Mouse (Mus musculus) limb, embryonic 14.5 days (tissue): Measurements from ENCODE around the gene Gm2016. TPM values are rescaled to one million over a fixed set of nuclear protein-coding genes. Genes with fewer than 3 reads are reported as not detected.
"Not testable (repeated sequence)": the region's sequence is repeated elsewhere in the genome, so short reads cannot be mapped to it uniquely, and the experiment has no call there.

Experiments
- ATAC-seq: fragments of 200-750 bp; cut with Nextera tagmentation; 2 replicates; pipeline ENCODE4 v1.8.0; 2017; ENCODE audit warnings: low read depth, moderate number of reproducible peaks, moderate TSS enrichment; ENCODE audit not compliant: low FRiP score
- DNase-seq: peaks from one replicate; pipeline ENCODE4 v3.0.0-alpha.2; 2015; ENCODE audit warnings: low spot score
- H3K27ac ChIP-seq: fragments of 300-500 bp; sonication (generic); replicated peaks from 2 replicates; pipeline ENCODE4 v1.5.1; 2014; ENCODE audit warnings: low read depth, mild to moderate bottlenecking, low read length, moderate library complexity, mixed read lengths
- H3K27me3 ChIP-seq: fragments of 300-500 bp; sonication (generic); 2 replicates; pipeline ENCODE4 v1.6.1; 2014; ENCODE audit warnings: low read length, mixed read lengths; ENCODE audit not compliant: control insufficient read depth, insufficient read depth
- H3K36me3 ChIP-seq: fragments of 300-500 bp; sonication (generic); 2 replicates; pipeline ENCODE4 v1.6.1; 2014; ENCODE audit warnings: mild to moderate bottlenecking, low read length, moderate library complexity, mixed read lengths; ENCODE audit not compliant: control insufficient read depth, insufficient read depth
- H3K4me1 ChIP-seq: fragments of 300-500 bp; sonication (generic); 2 replicates; pipeline ENCODE4 v1.6.1; 2014; ENCODE audit warnings: antibody characterized with exemption, low read length, mixed read lengths; ENCODE audit not compliant: control insufficient read depth, insufficient read depth
- H3K4me2 ChIP-seq: fragments of 300-500 bp; sonication (generic); replicated peaks from 2 replicates; pipeline ENCODE4 v1.6.1; 2014; ENCODE audit warnings: low read depth, mild to moderate bottlenecking, low read length, moderate library complexity; ENCODE audit not compliant: severe bottlenecking
- H3K4me3 ChIP-seq: fragments of 300-500 bp; sonication (generic); replicated peaks from 2 replicates; pipeline ENCODE4 v1.5.1; 2014; ENCODE audit warnings: low read length
- H3K9ac ChIP-seq: fragments of 300-500 bp; sonication (generic); 2 replicates; pipeline ENCODE4 v1.6.1; 2014; ENCODE audit warnings: mild to moderate bottlenecking, low read depth, low read length, moderate library complexity; ENCODE audit not compliant: severe bottlenecking
- H3K9me3 ChIP-seq: fragments of 300-500 bp; sonication (generic); 2 replicates; pipeline ENCODE4 v1.6.1; 2016; ENCODE audit warnings: low read length; ENCODE audit not compliant: control insufficient read depth
- WGBS: fragments of 180-500 bp; shearing (Covaris S2); extraction: QIAGEN DNeasy Blood & Tissue Kit; methylation state at CpG from one replicate; pipeline ENCODE4 v1.1.7; 2014; 5-methylcytosine and 5-hydroxymethylcytosine counted together
- polyA plus RNA-seq, 2 experiments: library from polyadenylated mRNA; depleted of rRNA in 1 of 2; stranded (reverse) in 1 of 2; unstranded in 1 of 2; fragments of >200 nt; fragmentation: Nextera tagmentation in 1 of 2; extraction: Ambion mirVana in 1 of 2; gene quantifications; 2 replicates each; pipeline versions ENCODE4 v1.2.1 to v1.2.3; 2012 to 2014

The Gm2016 gene
- polyA plus RNA-seq, 2 experiments = not detected

GRCm38 (mm10) chr12:87919721-87920120 lies 45.8 kb downstream of the Gm2016 start, which contains the start of gene Gm2035:
Gene Gm2035 (minus strand): TSS chr12:87919857.
- H3K9ac ChIP-seq, ATAC-seq, H3K4me2 ChIP-seq, H3K4me1 ChIP-seq, H3K27me3 ChIP-seq, H3K27ac ChIP-seq, H3K9me3 ChIP-seq, H3K36me3 ChIP-seq, H3K4me3 ChIP-seq, DNase-seq: not testable (repeated sequence)
- 78% methylated on average over 2 of the region's 2 CpGs for WGBS

Other genes with a start within 250 kb of the Gm2016 start
- not detected in 2 replicates for gene Gm16381, start 229.5 kb upstream of the Gm2016 start, polyA plus RNA-seq (2012; rRNA removed)
- gene Gm16381, start 229.5 kb upstream of the Gm2016 start, polyA plus RNA-seq (2014; fragmentation: Nextera tagmentation; extraction: Ambion mirVana) = not detected in 2 replicates
- not detected in 2 replicates for gene Gm21319, start 98.3 kb upstream of the Gm2016 start, polyA plus RNA-seq (2012; rRNA removed)
- not detected in 2 replicates for gene Gm21319, start 98.3 kb upstream of the Gm2016 start, polyA plus RNA-seq (2014; fragmentation: Nextera tagmentation; extraction: Ambion mirVana)
- not detected in 2 replicates for gene Gm21936, start 78.6 kb upstream of the Gm2016 start, polyA plus RNA-seq (2012; rRNA removed)
- not detected in 2 replicates for gene Gm21936, start 78.6 kb upstream of the Gm2016 start, polyA plus RNA-seq (2014; fragmentation: Nextera tagmentation; extraction: Ambion mirVana)
- not detected in 2 replicates for gene BB287469, start 57.5 kb upstream of the Gm2016 start, polyA plus RNA-seq (2012; rRNA removed)
- not detected in 2 replicates for gene BB287469, start 57.5 kb upstream of the Gm2016 start, polyA plus RNA-seq (2014; fragmentation: Nextera tagmentation; extraction: Ambion mirVana)
- gene Gm2001, start 31.7 kb upstream of the Gm2016 start, polyA plus RNA-seq (2012; rRNA removed) = not detected in 2 replicates
- gene Gm2001, start 31.7 kb upstream of the Gm2016 start, polyA plus RNA-seq (2014; fragmentation: Nextera tagmentation; extraction: Ambion mirVana) = not detected in 2 replicates
- not detected in 2 replicates for gene Gm2022, start 21.3 kb downstream of the Gm2016 start, polyA plus RNA-seq (2012; rRNA removed)
- not detected in 2 replicates for gene Gm2022, start 21.3 kb downstream of the Gm2016 start, polyA plus RNA-seq (2014; fragmentation: Nextera tagmentation; extraction: Ambion mirVana)
- not detected in 2 replicates for gene Gm2035, start 45.8 kb downstream of the Gm2016 start, polyA plus RNA-seq (2012; rRNA removed)
- not detected in 2 replicates for gene Gm2035, start 45.8 kb downstream of the Gm2016 start, polyA plus RNA-seq (2014; fragmentation: Nextera tagmentation; extraction: Ambion mirVana)
- not detected in 2 replicates for gene Gm2042, start 80.0 kb downstream of the Gm2016 start, polyA plus RNA-seq (2012; rRNA removed)
- not detected in 2 replicates for gene Gm2042, start 80.0 kb downstream of the Gm2016 start, polyA plus RNA-seq (2014; fragmentation: Nextera tagmentation; extraction: Ambion mirVana)
- not detected in 2 replicates for gene Gm2075, start 137.8 kb downstream of the Gm2016 start, polyA plus RNA-seq (2012; rRNA removed)
- not detected in 2 replicates for gene Gm2075, start 137.8 kb downstream of the Gm2016 start, polyA plus RNA-seq (2014; fragmentation: Nextera tagmentation; extraction: Ambion mirVana)
- not detected in 2 replicates for gene Gm6803, start 144.7 kb downstream of the Gm2016 start, polyA plus RNA-seq (2012; rRNA removed)
- not detected in 2 replicates for gene Gm6803, start 144.7 kb downstream of the Gm2016 start, polyA plus RNA-seq (2014; fragmentation: Nextera tagmentation; extraction: Ambion mirVana)
- not detected in 2 replicates for gene Gm2056, start 152.9 kb downstream of the Gm2016 start, polyA plus RNA-seq (2012; rRNA removed)
- not detected in 2 replicates for gene Gm2056, start 152.9 kb downstream of the Gm2016 start, polyA plus RNA-seq (2014; fragmentation: Nextera tagmentation; extraction: Ambion mirVana)
- not detected in 2 replicates for gene Gm16368, start 209.6 kb downstream of the Gm2016 start, polyA plus RNA-seq (2012; rRNA removed)
- not detected in 2 replicates for gene Gm16368, start 209.6 kb downstream of the Gm2016 start, polyA plus RNA-seq (2014; fragmentation: Nextera tagmentation; extraction: Ambion mirVana)